Mouse (Mus musculus) kidney, embryonic 16.5 days (tissue): ENCODE results near the gene Rbms3. TPM values are rescaled to one million over a fixed set of nuclear protein-coding genes. Genes with fewer than 3 reads are reported as not detected.

ENCODE experiments used
- ATAC-seq: fragments of 200-750 bp; cut with Nextera tagmentation; 2 replicates; pipeline ENCODE4 v1.8.0; 2017; ENCODE audit warnings: moderate TSS enrichment; ENCODE audit not compliant: low FRiP score, low TSS enrichment
- H3K27ac ChIP-seq: fragments of 300-500 bp; sonication (generic); 2 replicates; pipeline ENCODE4 v1.5.1; 2014; ENCODE audit warnings: low read length
- H3K27me3 ChIP-seq: fragments of 300-500 bp; sonication (generic); 2 replicates; pipeline ENCODE4 v1.6.1; 2014; ENCODE audit warnings: low read length, control low read depth, mixed read lengths; ENCODE audit not compliant: insufficient read depth
- H3K36me3 ChIP-seq: fragments of 300-500 bp; sonication (generic); 2 replicates; pipeline ENCODE4 v1.6.1; 2014; ENCODE audit warnings: low read length, control low read depth, mixed read lengths; ENCODE audit not compliant: insufficient read depth
- H3K4me1 ChIP-seq: fragments of 300-500 bp; sonication (generic); 2 replicates; pipeline ENCODE4 v1.6.1; 2014; ENCODE audit warnings: low read length, control low read depth, mixed read lengths; ENCODE audit not compliant: insufficient read depth
- H3K4me2 ChIP-seq: fragments of 300-500 bp; sonication (generic); replicated peaks from 2 replicates; pipeline ENCODE4 v1.6.1; 2014; ENCODE audit warnings: low read depth, low read length
- H3K4me3 ChIP-seq: fragments of 300-500 bp; sonication (generic); 2 replicates; pipeline ENCODE4 v1.5.1; 2014; ENCODE audit warnings: mild to moderate bottlenecking, low read length
- H3K9ac ChIP-seq: fragments of 300-500 bp; sonication (generic); replicated peaks from 2 replicates; pipeline ENCODE4 v1.6.1; 2014; ENCODE audit warnings: low read length
- H3K9me3 ChIP-seq: fragments of 300-500 bp; sonication (generic); 2 replicates; pipeline ENCODE4 v1.6.1; 2016; ENCODE audit warnings: low read length, control low read depth
- WGBS: fragments of 180-500 bp; shearing (Covaris S2); extraction: QIAGEN DNeasy Blood & Tissue Kit; methylation state at CpG from one replicate; pipeline ENCODE4 v1.1.7; 2014; 5-methylcytosine and 5-hydroxymethylcytosine counted together
- polyA plus RNA-seq: library from polyadenylated mRNA; unstranded; fragments of >200 nt; fragmentation: Nextera tagmentation; extraction: Ambion mirVana; gene quantifications from 2 replicates; pipeline ENCODE4 v1.2.1, GENCODE M21; 2015

Rbms3 gene
- polyA plus RNA-seq = 80.7 and 81.9 TPM in 2 replicates

DNA sequence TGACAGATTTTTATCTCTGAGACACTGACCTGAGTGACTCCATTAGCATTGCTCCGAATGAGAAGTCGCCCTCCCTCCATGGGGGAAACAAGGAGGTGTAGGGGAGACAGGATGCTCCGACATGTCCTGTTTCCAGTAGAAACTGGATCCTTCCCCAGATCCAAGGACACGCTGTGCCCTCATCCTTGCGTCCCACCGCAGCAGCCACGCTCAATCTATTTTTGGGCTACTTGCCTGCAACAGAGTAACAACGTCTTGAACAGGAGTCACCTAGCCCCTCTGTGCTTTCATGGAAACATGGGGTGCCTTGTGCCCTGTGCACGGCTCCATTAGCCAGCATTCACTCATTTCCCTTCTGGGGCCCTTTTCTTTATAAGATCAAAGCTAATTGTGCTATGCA lies at the start of gene Rbms3:
Gene Rbms3 (minus strand): TSS at position 143 of the 400 bp plus-strand sequence.
- Histone ChIP-seq H3K4me1 (no peaks in the 10 kb centered on the region), H3K36me3 (no peaks in the 10 kb centered on the region), H3K9ac (no peak within 1 kb of the TSS), H3K27me3 (no peaks in the 10 kb centered on the region), H3K4me3 (no peak within 1 kb of the TSS), H3K9me3 (no peaks in the 10 kb centered on the region; the same call in 1 of the 2 replicates), H3K27ac (no peak within 1 kb of the TSS), H3K4me2 (no peak within 1 kb of the TSS)
- 68% methylated on average over 9 of the region's 9 CpGs for WGBS
- no peak for ATAC-seq

DNA sequence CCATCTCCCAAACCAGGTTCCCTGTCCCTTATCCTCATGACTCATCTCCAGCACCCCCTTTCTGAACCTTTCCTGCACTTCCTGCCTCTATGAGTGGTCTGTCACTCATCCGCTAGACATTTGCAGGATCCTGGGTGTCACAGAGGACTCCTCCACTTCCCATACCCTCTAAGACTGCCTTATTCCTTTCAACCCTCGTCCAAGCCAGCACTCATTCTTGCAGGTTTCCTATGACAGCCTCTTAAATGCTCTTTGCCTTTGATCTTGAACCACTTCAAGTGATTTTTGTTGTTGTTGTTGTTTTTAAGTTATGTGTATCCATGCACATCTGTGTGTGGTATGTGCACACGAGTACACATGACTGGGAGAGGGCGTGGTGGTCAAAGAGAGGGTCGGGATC lies 43.6 kb upstream of the Rbms3 start:
- H3K4me1 ChIP-seq = no peaks in the 10 kb centered on the region
- H3K9ac ChIP-seq = no peak overlapping the region
- no peaks in the 10 kb centered on the region for H3K27me3 ChIP-seq
- no peak overlapping the region for H3K27ac ChIP-seq
- no peak for ATAC-seq
- WGBS = 85% methylated on average over 5 of the region's 5 CpGs
- H3K36me3 ChIP-seq = no peaks in the 10 kb centered on the region
- H3K4me2 ChIP-seq = no peak overlapping the region
- no peaks in the 10 kb centered on the region for H3K9me3 ChIP-seq
- H3K4me3 ChIP-seq = no peak overlapping the region

DNA sequence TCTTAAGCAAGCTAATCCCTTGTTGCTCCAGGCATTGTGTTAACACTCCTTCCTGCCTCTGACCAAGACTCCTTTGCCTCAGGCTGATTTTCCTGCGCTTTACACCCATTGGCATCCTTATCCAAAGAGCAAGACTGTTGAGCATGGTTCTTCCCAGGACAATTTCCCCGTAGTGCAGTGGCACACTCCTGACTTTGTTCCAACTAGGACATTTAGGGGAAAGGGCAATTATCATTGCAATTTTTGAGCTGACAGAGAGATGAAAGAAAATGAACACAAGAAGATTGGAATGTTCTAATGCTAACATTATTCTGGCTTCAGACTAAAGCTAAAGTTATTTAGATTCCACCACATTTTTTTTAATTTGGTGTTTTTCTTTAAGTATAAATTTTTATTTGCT lies 24.9 kb upstream of the Rbms3 start:
- 79% methylated on average over 2 of the region's 2 CpGs for WGBS
- no peak for ATAC-seq
- no peaks in the 10 kb centered on the region for H3K27me3 ChIP-seq
- H3K9ac ChIP-seq = no peak overlapping the region
- no peak overlapping the region for H3K27ac ChIP-seq
- no peak overlapping the region for H3K4me3 ChIP-seq
- H3K4me2 ChIP-seq = no peak overlapping the region
- no peaks in the 10 kb centered on the region for H3K4me1 ChIP-seq
- no peaks in the 10 kb centered on the region for H3K9me3 ChIP-seq
- no peaks in the 10 kb centered on the region for H3K36me3 ChIP-seq

DNA sequence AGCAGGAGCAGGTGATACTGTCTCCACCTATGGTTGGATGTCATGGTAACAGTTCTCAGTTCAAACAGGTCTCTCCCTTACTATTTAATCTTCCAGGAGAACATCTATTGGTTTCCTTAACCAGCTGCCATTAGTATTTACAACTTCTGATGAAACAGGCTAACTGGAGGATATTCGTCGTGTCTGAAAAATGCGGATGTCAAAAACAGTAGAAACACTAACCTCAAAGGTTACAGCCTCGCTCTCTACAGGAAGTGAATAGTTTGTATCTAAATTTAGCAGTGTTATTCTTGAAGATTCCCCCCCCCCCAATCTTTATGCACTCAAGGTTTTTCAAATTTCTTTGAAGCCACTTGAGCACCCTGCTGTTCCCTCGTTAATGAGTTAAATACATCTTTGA lies 23.9 kb upstream of the Rbms3 start:
- WGBS = 53% methylated on average over 5 of the region's 5 CpGs

DNA sequence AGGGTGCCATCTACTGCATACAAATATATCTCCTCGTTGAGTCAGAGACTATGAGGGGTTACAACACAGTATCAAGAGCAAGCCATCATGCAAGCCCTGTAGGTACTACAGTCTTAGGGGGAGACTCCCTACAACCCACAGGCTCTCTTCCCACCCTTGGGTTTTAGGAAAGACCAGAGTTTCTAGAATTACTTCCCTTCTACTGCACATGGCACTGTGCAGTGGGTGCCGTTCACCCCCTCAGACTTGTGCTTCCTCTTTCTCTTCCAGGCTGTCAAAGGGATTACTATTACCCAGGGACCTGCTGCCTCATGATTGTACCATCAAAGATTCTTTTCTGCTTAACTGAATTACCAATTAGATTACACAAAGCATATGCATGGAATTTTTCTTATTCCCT lies 16.4 kb upstream of the Rbms3 start:
- Histone ChIP-seq H3K9ac (no peak overlapping the region), H3K36me3 (no peaks in the 10 kb centered on the region), H3K4me3 (no peak overlapping the region), H3K4me1 (no peaks in the 10 kb centered on the region), H3K27me3 (no peaks in the 10 kb centered on the region), H3K9me3 (no peaks in the 10 kb centered on the region), H3K4me2 (no peak overlapping the region), H3K27ac (no peak overlapping the region)
- ATAC-seq = no peak
- 78% methylated on average over 2 of the region's 2 CpGs for WGBS

More for the DNA sequence above, 23.9 kb upstream of the Rbms3 start:
- Histone ChIP-seq H3K27ac (no peak overlapping the region), H3K4me2 (no peak overlapping the region), H3K27me3 (no peaks in the 10 kb centered on the region), H3K36me3 (no peaks in the 10 kb centered on the region), H3K4me3 (no peak overlapping the region), H3K9ac (no peak overlapping the region), H3K4me1 (no peaks in the 10 kb centered on the region), H3K9me3 (no peaks in the 10 kb centered on the region)
- no peak for ATAC-seq

DNA sequence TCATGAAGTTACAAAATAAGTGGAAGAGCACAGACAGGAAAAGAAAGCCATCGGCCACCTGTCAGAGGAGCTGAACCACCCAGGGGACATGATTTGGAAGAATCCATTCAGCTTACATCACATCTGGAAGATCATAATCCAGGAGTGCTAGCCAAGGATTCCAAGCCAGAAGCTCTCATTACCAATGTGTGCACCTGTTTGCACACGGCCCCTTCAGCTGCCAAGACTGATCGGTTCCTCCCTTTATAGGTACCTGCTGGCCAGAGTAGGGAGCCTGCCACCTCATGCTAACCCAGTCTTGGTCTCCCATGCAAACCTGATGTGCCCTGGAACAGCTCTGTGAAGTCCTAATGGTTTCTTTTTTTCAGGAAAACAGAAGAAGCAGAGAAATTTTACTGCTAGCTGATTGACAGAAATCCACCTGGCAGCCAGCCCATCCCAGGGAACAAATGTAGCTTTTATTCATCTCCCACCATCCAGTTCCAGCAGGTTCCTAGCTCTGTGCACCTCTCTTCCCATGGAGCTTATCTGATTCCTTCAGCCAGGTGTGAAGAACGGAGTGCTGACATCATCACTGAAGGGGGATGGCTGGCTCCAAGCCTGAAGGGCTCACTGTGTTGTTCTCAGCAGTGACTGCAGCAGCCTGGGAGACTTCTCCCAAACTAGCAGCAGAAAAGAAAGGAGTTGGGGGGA lies 11.5 kb upstream of the Rbms3 start:
- Histone ChIP-seq H3K9me3 (no peaks in the 10 kb centered on the region), H3K27me3 (no peaks in the 10 kb centered on the region), H3K4me1 (0 out of 2 replicates have a peak, but pooled peaks cover 4% of the 10 kb centered on the region), H3K36me3 (no peaks in the 10 kb centered on the region), H3K4me3 (no peak overlapping the region), H3K4me2 (no peak overlapping the region), H3K9ac (no peak overlapping the region), H3K27ac (no peak overlapping the region)
- ATAC-seq = peak; percentile 71
- 78% methylated on average over 4 of the region's 4 CpGs for WGBS

DNA sequence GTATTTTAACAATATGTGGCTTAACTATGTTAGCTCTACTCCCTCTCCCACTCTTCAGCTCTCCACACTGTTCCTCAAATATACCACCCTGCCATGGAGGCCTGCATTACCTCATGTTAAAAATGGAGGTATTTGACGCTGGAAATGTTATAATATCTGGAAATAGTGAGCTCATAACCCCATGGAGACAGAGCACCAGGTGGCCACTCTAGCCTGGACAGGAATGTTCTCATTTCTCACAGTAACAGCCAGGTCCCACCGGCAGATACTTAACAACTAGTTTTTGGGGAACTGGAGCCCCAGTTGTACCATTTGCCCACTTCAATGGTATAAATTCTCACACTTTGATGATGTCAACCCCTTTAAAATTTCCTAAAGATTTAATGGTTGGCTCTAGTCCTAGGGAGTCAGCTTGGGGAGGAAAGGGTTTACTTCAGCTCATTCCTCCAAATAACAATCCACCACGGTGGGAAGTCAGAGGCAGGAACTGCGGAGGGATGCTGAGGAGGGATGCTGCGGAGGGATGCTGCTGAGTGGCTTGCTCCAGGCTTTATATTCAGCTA lies 9.0 kb upstream of the Rbms3 start:
- no peak for ATAC-seq
- Histone ChIP-seq H3K4me2 (no peak overlapping the region), H3K36me3 (no peaks in the 10 kb centered on the region), H3K9ac (no peak overlapping the region), H3K27me3 (no peaks in the 10 kb centered on the region), H3K9me3 (no peaks in the 10 kb centered on the region), H3K27ac (no peak overlapping the region), H3K4me3 (no peak overlapping the region), H3K4me1 (0 out of 2 replicates have a peak, but pooled peaks cover 4% of the 10 kb centered on the region)
- 76% methylated on average over 5 of the region's 5 CpGs for WGBS

DNA sequence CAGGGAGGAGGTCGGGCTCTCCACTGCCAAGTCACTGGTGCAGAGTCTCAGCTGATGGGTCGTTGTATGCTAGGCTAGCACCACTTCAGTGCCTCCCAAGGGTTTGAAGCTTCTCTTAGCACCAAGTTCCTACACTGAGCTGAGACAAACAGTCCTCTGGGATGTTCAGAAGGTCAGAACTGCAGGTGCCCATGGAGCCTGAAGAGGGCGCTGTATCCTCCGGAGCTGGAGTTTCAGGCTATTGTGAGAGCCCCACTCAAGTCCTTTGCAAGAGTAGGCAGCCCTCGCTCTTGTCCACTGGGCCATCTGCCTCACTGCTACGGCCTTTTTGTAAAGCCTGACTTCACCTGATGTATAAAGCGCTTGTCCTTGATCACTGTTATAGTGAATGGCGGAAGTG lies 6.8 kb upstream of the Rbms3 start:
- Histone ChIP-seq H3K36me3 (no peaks in the 10 kb centered on the region), H3K4me1 (0 out of 2 replicates have a peak, but pooled peaks cover 4% of the 10 kb centered on the region), H3K9me3 (no peaks in the 10 kb centered on the region; the same call in 1 of the 2 replicates), H3K27me3 (no peaks in the 10 kb centered on the region), H3K9ac (no peak overlapping the region), H3K4me2 (no peak overlapping the region), H3K4me3 (no peak overlapping the region), H3K27ac (no peak overlapping the region)
- WGBS = 65% methylated on average over 8 of the region's 8 CpGs
- no peak for ATAC-seq

DNA sequence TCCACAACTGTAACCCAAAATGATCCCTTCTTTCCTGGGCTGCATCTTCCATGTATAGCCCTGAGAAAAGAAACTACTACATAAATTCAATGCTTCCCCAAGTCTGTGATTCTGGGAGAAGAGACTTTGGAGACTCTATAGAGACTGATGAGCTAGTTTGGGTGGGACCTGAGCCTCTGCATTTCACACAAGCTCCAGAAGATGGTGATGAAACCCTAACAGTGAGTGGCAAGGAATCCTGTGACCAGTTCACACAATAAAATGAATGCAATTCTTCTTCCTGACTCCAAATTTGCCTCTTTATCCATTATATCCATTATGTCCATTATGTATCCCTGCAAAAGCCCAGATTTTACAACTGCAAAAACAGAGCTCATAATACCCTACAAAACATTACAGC lies 2.5 kb downstream of the Rbms3 start:
- Histone ChIP-seq H3K36me3 (no peaks in the 10 kb centered on the region), H3K27ac (no peak overlapping the region), H3K4me2 (no peak overlapping the region), H3K4me1 (no peaks in the 10 kb centered on the region), H3K9ac (no peak overlapping the region), H3K9me3 (no peaks in the 10 kb centered on the region; the same call in 1 of the 2 replicates), H3K27me3 (no peaks in the 10 kb centered on the region), H3K4me3 (no peak overlapping the region)
- ATAC-seq = no peak

DNA sequence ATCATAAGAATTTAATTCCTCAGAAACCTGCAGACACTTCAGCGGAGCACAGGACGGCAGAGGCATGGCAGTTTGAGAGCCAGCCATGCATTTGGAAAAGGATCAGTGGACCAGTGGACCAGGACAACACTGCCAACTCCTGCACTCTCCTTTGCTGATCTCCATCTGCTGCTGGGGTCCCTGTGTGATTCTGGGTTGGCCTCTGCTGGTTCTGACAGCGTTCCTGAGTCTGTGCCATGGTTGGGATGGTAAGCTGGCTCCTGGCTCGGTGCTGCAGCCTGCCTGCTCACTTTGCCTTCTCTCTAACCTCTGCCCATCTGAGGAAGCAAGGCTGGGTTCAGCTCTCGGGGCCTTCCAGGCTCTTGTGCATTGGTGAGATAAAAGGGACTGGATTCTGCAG lies 28.9 kb downstream of the Rbms3 start:
- Histone ChIP-seq H3K36me3 (no peaks in the 10 kb centered on the region), H3K9me3 (no peaks in the 10 kb centered on the region), H3K27ac (no peak overlapping the region), H3K9ac (no peak overlapping the region), H3K4me1 (no peaks in the 10 kb centered on the region), H3K27me3 (no peaks in the 10 kb centered on the region), H3K4me3 (no peak overlapping the region), H3K4me2 (no peak overlapping the region)
- no peak for ATAC-seq
- 63% methylated on average over 5 of the region's 5 CpGs for WGBS
